Mouse (Mus musculus): ENCODE data around the gene Cbx5. TPM values are rescaled to one million over a fixed set of nuclear protein-coding genes. Genes with fewer than 3 reads are reported as not detected.

Cbx5 gene
- total and polyA plus RNA-seq, 3 experiments, result 4.4 to 80.2 (median 76.3) TPM

DNA sequence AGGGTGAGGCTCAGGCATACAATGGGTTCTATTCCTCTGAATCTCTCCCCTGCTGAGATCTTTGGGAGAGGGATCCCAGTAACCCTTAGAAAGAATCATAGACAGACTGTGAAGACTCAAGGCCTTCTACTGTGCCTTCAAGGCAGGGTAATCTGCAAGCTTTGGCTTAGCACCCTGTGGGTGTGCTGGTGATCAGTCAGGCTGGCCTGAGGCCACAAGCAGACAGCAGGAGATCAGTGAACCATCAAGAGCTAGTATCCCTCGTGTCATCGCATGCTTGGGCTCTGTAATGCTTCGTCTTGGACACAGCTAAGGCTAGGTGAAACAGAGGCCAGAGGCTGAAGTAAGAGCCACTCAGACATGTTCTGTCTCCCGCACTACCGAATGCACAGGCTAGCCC, 66.4 kb downstream of the Cbx5 start:
- no peak for DNase-seq

DNA sequence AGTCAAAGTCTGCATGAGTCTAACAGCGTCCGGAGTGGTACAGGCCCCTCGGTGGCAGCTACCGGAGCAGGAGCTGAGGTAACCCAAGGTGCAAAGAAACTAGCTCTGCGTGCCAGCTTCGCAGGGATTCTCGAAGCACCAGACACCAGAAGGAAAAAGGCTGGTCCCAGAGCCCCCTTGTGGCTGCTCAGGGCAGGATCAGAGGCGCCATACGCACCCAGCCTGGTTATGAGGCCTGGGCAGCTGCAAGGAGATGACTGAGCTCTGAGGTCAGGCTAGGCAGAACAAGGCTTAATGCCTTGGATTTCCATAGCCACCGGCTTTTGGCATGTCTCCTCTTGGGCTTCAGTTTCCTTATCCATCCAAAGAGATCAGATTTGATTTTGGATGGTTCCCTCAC, 67.1 kb downstream of the Cbx5 start:
- DNase-seq, result peak; percentile 69

DNA sequence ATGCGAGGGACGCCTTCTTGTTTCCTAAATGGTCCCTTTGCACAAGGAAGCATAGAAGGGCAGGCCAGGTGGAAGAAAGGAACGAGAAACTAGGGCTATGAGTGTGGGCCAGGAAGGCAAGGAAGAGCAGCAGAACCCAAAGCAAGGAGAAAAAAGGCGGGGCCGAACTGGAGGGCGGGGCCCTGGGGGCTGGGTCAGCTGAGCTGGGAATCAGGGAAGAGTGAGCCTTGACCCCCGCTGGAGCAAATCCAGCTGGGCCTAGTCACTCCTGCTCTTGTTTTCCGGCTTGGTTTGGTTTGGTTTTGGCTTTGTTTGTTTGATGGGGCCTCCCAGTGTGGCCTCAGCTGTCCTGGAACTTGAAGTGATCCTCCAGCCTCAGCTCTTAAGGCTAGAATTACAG, 68.3 kb downstream of the Cbx5 start:
- peak; percentile 79 for DNase-seq

DNA sequence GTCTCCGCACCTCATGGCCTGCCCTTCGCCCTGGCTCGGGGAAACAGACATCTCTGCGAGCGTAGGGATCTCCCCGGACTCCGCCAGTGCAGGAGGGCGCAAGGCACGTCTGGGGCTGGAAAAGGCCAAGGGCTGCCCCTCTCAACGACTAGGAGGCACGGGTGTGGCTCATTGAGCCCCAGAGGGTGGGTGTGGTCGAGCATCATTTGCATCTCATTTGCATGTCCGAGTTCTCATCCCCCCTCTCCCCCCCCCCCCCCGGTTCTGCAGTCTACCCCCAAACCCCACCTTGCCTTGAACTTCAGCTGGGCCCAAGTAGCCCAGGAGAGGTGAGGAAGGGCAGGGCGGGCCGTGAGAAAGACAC, 69.3 kb downstream of the Cbx5 start:
- no peak for DNase-seq

DNA sequence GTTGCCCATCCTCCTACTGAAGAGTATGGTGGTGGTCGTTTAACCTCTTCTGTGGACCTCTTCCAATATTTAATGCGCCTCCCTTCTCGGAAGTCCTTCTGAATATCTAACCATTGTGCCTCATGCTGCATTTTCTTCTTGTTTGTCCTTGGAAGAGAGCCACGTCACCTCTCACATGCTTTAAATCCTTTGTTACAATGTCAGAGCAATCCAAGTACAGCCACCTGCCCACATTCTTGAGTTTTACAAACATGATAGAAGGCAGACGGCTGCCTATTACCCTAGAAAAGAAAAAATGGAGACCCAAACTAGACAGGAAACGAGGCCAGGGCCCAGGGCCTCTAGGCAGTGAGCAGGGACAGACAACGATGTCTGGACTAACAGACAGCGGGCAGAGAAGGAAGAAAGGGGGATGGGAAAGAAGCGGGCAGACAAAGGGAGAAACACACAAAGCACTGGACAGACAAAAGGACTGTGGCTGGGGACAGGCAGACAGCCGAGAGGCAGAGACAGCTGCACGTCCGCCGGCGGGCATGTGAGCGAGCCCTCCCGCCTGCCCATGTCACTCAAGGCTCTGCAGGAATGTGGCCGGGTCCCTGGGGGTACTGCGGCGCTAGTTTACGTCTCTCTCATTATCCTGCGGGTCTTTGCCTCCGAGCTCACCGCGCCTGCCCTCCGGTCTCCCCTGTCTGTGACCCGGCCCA, 69.9 kb downstream of the Cbx5 start:
- no peak for DNase-seq

DNA sequence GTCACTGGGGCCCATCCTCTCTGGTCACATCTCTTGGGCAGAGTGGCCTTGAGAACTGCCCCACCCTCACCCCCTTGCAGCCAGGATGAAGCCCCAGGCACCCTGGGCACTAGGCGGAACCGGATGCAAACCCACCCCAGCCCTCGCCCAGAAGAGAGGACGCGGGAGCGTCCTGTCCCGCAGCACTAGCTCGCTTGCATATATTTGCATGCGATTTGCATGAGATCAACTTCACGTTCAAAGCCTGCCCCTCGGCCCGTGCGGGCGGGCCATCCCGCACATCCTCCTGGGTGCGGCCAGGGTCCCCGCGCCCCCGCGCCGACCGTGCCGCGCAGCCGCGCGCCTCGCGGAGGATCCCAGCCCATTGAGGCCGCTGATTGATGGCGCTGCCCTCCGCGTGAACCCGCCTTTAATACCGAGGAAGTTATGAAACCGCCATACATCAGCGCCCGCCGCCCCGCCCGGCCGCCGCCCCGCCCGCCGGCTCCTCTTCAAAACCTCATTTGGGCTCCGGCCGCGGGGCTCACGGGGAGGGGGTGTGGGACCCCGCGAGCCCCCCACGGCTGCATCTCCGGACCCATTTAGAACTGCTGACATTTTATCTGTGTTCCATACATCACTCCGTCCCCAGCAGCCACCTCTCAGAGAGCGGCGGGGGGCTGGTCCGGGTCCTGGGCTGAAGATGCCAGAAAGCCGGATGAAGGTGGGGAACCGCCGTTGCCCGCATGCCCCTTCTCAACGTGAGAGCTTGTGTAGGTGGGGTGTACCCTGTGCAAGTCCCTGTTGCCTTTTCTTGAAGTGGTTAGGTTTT, 70.6 kb downstream of the Cbx5 start:
- DNase-seq, result peak; percentile 63

DNA sequence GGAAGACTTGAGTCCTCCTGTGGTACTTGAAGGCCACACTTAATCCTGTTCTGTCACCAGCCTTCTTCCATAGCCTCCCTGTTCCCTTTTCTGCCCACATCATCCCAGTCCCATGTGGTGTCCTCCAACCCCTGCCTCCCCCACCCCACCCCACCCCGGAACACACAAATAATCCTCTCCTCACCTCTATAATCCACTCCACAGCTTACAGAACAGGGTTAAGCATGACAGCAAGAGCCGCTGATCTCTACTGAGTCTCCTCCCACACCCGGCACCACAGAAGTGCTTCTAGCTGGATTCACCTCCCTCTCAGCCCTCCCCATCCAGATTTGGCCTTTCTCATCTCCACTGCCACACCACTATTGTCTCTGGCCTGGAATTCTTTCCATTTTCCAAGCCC, 71.8 kb downstream of the Cbx5 start:
- no peak for DNase-seq

DNA sequence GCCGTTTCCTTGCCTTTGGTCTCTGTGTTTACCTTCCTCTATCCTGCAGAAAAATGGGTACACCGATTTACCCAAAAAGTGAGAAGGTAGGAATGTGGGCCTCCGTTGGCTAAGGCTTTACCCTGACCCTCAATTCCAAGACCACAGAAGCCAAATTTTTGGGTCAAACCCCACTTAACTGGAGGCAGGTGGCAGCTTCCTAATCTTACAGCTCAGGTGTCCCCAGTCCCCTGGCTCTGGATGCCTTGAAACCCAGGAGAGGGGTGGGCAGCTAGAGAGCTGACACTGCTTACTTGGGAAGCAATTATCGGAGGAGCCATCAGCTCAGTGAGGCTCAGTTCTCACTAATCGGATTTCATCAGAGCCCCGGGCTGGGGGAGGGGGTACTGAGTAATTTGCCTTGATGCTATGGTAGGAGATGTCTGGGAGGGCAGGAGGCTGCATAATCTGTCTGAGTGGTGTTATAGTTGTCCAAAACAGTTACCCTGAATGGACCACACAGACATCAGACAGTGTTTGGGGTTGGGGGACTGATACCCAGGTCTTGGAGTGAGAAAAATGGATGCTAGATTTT, 72.5 kb downstream of the Cbx5 start, which contains the start of gene Smug1:
Gene Smug1 (minus strand): TSS at position 51 of the 574 bp plus-strand sequence.
- no peak for DNase-seq

DNA sequence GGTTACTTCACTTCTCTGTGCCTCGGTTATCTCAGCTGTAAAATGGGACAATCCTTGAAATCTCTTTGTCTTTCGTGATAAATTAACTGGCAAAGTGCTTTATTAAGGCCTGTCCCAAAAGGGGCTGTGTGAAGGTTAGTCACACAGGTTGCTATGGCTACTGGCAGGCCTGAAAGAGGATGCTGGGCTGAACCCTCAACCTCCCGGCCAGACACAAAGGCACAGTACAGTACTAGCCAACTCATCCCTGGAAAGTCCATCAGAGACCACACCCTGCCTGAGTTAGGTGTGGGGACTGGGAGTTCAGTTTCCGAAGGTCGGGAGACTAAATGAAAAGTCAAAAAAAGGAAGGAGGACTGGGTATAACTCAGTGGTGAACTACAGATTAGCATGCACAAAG, 73.7 kb downstream of the Cbx5 start:
- no peak for DNase-seq

DNA sequence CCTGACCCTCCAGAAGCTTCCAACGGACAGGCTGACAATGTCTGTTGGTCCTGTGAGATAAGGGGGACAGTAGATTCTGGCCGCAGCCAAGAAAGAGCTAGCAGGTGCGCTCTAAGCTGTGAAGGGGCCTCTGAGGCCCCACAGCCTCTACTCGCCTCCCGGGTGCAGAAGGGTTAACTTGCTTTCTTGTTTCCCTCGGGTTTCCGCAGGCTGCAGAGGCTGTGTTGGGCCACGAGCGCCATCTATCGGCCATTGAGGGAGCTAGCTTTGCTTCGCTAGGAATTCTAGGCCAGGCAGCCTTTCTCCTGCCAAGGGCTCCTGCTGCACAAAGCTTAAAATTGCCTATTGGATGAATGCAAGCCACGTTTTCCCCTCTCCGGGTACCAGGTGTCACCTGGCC, 74.2 kb downstream of the Cbx5 start:
- peak; percentile 87 for DNase-seq

DNA sequence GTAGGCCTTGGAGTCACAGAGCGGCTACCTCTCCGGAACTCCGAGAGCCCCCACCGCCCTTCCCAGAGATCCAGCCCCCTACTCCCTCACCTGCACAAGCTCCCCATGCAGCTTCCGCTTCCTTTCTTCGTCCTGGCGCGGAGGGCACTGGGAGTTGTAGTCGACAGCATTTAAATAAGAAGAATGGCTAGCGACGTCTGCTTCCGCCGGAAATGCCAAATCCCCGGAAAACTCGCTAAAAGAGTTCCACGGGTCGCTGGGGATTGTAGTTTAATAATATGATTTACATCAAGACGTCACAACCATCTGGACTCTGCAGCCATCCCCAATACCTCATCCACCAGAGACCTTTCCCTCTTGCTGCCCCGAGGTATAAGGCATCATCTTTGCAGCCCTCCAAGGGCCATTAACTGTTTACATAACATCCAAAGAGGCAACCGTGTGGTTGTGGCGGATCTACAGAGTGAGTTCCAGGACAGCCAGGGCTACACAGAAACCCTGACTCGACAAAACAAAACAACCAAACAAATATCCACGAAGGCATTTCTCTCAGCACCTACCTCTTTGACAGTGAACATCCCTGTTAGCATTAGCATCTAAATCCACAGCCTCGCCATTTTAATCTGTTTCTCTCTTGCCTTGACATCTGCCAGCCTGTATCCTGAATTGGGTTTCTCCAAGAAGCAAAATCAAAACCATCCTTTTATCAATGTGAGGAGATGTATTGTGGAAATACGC, 76.3 kb downstream of the Cbx5 start:
- peak; percentile 92 for DNase-seq

DNA sequence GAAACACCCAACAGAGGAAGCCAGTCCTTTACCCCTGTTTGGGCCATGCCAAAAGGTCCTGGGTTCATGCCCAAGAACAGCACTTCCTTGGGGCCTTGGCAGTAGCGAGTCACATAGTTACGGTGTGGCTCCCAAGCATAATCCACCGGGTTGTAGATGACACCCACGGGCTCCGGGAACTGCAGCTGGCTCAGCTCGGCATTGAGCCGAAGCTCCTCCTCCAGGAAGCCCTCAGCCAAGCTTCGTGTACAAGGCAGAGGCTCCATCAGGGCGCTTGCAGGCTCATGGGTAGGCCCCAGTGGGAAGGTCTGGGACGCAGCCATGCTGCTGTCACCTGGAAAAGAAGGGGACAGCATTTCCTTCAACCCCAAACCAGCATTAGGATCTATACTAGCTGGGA, 82.0 kb downstream of the Cbx5 start:
- no peak for DNase-seq

DNA sequence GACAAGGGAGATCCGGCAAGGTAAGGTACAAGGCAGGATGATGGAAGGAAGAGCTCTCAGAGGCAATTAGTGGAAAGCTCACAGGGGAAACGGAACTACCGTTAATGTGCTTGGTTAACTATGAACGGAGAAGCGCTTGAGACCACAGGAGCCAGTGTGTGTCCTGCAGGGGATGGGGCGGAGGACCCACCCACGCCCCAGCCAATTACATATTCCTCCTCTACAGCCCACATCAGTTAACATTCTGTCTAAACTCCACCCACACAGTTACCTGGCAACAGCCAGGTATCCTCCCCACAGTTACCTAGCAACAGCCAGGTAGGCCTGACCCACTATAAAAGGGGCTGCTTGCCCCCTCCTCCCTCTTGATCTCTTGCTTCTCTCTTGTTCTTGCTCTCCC, 82.7 kb downstream of the Cbx5 start:
- no peak for DNase-seq

DNA sequence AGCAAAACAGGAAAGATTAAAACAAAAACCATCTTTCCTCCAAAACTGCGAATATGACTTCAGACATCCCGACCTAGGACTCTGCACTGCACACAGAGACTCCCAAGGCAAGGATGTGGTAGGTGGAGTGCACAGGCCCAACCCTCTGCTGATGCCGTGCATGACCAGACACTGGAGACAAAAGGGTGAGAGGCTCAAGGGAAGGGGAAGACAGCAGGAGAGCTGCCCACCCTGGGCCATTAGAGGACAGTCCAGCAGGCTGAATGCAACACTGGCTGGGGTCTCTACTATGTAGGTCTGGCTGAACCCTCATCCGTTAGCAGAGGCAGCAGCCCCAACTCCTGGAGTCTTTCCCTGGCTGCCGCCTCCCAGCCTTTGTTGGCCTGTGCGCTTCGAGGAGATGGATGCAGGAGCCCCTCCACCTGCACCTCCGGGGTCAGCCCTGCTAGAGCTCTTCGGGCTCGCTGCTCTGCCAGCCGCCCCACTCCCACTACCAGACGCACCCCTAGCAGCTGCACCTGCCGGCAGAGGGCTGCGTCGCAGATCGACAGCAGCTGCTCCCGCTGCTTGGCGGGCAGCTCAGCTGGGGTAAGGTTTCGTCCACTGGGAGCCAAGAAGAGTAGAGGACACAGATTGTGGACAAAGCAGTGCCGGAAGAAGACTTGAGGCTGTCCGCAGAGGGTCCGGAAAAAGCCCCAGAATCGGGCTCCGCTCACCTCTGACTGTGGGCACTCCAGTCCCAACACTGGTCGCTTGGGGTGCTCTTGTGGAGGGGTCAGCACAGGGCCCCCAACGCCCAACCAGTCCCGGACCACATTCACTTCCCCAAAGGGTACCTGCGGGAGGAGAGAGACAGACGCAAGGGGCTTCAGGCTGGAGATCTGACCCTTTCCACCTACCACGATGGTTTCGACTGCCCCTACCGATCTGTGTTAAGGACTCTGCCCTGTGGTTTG, 84.0 kb downstream of the Cbx5 start:
- DNase-seq, result no peak

DNA sequence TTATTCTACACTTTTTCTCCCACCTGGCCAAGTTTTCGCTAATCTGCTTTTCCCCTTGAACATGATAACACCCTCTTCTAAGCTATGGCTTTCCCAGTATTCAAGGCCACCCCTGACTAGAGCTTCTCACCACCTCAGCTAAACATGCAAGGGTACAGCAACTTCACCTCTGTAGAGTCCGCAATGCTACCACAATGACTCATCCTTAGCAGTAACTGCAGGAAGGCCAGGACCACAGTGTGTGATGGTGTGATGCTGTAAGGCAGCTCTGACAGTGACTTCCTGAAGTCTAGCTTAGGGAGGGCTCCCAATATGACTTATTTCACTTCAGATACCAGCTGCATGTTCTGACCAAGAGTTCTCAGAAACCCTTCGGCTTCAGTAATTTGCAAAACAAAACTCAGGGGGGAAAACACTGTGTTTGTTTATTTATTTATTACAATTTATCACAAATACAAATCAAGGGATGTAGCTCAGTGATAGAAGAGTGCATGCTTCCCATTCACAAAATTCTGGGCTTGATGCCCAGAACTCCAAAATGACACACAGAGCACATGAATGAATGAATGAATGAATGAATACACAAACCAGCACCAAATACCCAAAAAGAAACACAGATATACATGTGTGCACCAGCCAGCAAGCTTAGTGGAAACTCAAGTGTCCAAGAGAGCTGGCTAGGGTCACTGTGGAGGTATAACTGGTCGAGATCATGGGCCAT, 86.6 kb downstream of the Cbx5 start:
- no peak for DNase-seq

DNA sequence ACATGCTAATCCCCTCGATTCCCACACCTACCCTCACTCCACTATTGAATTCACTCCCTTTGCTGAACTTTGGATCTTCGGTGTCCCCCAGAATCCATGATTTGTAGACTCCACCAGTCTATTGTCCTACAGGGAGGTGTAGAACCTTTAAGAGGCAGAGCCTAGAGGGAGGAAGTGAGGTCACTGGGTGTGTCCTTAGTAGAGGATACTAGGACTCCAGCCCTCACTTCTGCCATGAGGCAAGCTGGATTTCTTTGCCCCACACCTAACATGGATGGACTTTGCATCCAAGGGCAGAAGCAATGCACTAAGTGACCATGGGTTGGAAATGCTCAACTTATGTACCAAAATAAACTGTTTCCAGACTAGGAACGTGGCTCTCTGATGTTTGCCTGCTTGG, 87.2 kb downstream of the Cbx5 start:
- no peak for DNase-seq

DNA sequence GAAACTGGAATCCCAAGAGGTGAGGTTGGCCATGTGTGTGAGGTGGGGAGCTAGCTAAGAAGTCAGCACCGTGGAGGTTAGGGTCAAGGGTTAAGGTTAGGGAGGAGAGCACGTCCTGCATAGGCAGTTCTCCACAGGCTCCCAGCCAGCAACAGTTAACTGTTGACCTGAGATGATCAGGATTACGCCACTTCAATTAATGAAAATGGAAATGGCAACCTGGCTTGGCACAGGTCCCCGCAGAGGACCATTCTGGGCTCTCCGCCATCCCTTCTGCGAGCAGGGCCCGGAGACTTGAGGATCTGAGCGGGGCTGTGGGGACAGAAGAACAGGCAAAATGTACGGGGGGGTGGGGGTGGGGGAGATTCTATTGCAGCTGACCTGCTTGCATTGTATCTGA, 91.8 kb downstream of the Cbx5 start:
- DNase-seq, result no peak

DNA sequence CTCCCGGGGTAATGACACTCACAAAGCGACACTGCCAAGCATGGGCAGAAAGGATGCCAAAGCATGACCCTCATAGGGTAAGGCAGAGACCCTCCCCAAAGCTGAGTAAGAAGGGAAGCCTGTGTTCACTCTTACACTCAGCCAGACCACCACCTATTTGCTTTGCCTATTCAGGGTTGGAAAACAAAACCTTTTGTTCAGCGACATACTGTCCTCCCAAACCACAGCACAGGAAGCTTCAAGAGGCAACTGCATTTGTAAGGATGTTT, 92.3 kb downstream of the Cbx5 start:
- no peak for DNase-seq

DNA sequence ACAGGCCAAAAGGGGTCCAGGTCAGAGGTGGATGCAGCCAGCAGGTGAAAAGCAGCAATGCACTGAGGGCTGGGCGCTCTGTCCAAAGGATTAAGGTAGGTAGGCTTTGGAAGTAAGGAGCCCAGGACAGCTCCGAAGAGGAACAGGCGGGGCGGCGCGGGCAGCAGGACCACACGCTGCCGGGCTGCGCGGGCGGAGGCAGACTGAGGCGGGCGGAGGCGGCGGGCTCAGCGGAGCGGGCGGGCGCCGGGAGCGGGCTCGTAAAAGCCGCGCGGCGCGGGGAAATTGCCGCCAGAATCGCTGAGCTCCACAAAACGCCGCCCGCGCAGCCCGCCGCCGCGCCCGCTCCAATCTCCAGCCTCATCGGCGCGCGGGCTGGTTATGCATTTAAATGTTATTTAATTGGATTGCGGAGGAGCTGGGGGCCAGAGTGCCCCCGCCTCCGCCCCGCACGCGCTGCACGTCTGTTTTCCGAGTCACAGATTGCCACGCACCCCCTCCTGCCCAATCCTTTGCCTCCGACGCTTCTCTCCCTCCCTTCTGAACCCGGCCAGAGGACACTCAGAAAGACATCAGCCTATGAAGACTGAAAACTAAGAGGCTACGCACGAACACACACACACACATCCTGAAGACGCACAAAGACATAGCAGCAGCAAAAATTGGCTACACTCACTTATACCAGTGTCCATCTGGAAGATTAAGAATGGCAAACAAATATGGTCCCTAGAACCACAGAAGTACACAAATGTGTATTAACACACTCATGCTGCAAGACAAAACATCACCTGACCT, 92.8 kb downstream of the Cbx5 start:
- peak; percentile 46 for DNase-seq

DNA sequence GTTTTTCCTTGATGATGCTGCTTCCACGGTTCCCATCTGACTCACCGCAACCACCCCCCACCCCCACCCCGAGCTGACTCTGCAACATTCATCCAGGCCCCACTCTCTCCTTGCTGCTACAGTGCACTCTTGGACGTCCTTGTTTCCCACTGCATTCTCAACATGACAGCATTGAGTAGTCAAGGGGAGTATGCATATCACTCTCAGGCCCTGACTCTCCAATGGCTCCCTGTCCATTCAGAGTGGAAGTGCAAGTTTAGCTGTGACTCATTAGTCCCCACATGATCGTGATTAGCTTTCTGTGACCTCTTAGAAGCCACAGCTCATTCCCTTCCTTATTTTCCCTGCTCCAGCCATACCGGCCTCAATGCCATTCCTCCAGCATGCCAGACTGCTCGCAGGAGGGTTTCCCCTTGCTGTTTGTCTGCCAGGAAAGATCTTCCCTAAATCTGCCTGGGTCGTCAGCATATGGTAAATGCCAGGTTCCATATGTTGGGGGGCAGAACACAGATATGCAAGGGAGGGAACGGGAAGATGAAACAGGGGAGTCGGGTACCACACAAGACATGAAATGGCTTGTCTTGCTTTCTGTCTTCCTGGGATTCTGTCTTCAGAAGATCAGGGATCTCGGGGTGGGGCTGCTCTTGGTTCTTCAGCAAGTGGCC, 93.8 kb downstream of the Cbx5 start:
- DNase-seq, result no peak

Measured in adrenal gland, adult 2 months (tissue).